Mouse (Mus musculus): Measurements from ENCODE around the gene Kcnq2. TPM values are rescaled to one million over a fixed set of nuclear protein-coding genes. Genes with fewer than 3 reads are reported as not detected.

Kcnq2 gene
- total and polyA plus RNA-seq, 3 experiments = 0.04 TPM; not detected in 2

DNA sequence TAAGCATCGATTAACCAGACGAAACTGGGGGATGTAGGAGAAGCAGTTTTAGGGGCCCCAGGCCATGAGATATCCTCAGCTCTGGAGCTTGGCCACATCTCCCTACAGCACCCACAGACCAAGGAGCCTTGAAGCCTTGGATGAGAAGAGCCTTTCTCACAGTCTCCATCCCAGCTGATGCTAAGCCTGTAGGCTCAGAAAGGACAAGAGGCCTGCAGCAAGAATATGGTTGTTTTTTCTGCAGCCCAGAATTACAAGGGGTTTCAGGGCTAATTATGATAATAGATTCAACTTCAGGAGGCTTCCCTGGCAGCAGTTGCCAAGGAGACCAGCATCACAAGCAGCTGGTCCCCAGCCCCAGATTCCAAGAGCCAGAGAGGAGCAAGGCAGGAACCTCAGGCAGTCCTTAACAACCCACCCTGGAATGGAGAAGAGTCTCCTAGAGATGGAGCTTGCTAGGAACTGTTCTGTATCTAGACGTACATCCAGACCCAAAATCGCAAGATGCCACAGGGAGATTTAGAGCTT, 14.1 kb downstream of the Kcnq2 start:
- no peaks in the 10 kb centered on the region for H3K4me1 ChIP-seq (ENCODE audit: control insufficient read depth in 1 of 2, insufficient read depth in 2 of 2)
- no peaks in the 10 kb centered on the region for H3K79me2 ChIP-seq (replicated peaks; ENCODE audit: control insufficient read depth, extremely low read depth, insufficient read depth, poor library complexity, severe bottlenecking)
- dilution Hi-C loops (cut with MboI; ENCODE audit: extremely low pct_ligation_motif_present, extremely low pct_unique_long_range_greater_than_20kb, low sequenced_read_pairs) = no loop called here
- TF ChIP-seq JUN (IDR thresholded peaks at IDR 0.05; ENCODE audit: insufficient read depth, low read depth, low read length) = no peak
- no peak for TF ChIP-seq CHD2 (IDR thresholded peaks at IDR 0.05; ENCODE audit: low read length)
- no peak for TF ChIP-seq RCOR1 (conservative IDR thresholded peaks at IDR 0.05; ENCODE audit: low read depth, low read length)
- TF ChIP-seq HCFC1 (IDR thresholded peaks at IDR 0.05; ENCODE audit: low read depth, low read length) = no peak
- H3K4me2 ChIP-seq (ENCODE audit: insufficient read depth, low read depth, poor library complexity, severe bottlenecking) = no peak overlapping the region
- peaks cover 99% of the 10 kb centered on the region for H3K27me3 ChIP-seq (replicated peaks)
- no peaks in the 10 kb centered on the region for H3K36me3 ChIP-seq (replicated peaks in 1 of 2; ENCODE audit: control insufficient read depth in 1 of 2, insufficient read depth in 1 of 2, low read length in 1 of 2)
- in situ Hi-C loops (cut with MboI; ENCODE audit: low pct_ligation_motif_present, low pct_unique_long_range_greater_than_20kb, low sequenced_read_pairs) = no loop called here
- H3K27ac ChIP-seq (ENCODE audit: insufficient read depth, low read depth) = no peak overlapping the region
- H3K9ac ChIP-seq (ENCODE audit: insufficient read depth, low read depth) = no peak overlapping the region
- H3K9me3 ChIP-seq (replicated peaks; ENCODE audit: low read length) = no peaks in the 10 kb centered on the region
- no peak for DNase-seq (ENCODE audit: extremely low read depth)
- no peak overlapping the region for H3K4me3 ChIP-seq (replicated peaks in 1 of 3; ENCODE audit: low read depth in 2 of 3, low read length in 2 of 3, poor library complexity in 1 of 3)

DNA sequence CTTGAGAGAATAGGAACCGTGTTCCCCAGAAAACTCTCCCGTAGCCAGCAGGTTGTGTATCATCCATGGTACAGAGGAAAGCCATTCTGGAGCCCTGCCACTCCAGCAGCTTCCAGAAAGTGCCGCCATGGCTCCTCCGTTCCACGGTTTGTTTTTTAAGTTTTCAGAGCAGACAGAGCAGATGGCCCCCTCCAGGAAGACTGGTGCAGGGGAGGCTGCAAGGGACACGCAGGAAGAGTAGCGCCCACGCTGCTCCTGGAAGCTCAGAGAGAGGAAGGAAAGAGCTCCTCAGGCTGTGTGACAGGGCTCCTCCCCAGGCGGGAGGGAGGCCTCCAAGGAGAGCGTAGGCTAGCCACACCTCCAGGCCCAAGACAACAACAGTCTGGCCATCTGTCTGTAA, 15.1 kb downstream of the Kcnq2 start:
- no peak for DNase-seq (ENCODE audit: extremely low read depth)
- no peaks in the 10 kb centered on the region for H3K4me1 ChIP-seq (ENCODE audit: control insufficient read depth in 1 of 2, insufficient read depth in 2 of 2)
- peaks cover 99% of the 10 kb centered on the region for H3K27me3 ChIP-seq (replicated peaks)
- no peak overlapping the region for H3K9ac ChIP-seq (ENCODE audit: insufficient read depth, low read depth)
- H3K36me3 ChIP-seq (replicated peaks in 1 of 2; ENCODE audit: control insufficient read depth in 1 of 2, insufficient read depth in 1 of 2, low read length in 1 of 2) = no peaks in the 10 kb centered on the region
- TF ChIP-seq PAX5 (IDR thresholded peaks at IDR 0.05; ENCODE audit: low read length) (no peak), TCF12 (IDR thresholded peaks at IDR 0.05; ENCODE audit: low read depth, low read length) (no peak), EP300 (IDR thresholded peaks at IDR 0.05; ENCODE audit: low read length) (no peak), CHD1 (IDR thresholded peaks at IDR 0.05; ENCODE audit: low read depth, low read length) (no peak), USF2 (conservative IDR thresholded peaks at IDR 0.05; ENCODE audit: low read depth, low read length) (no peak), POLR2A (IDR thresholded peaks at IDR 0.05; ENCODE audit: low read depth, low read length) (no peak), CHD2 (IDR thresholded peaks at IDR 0.05; ENCODE audit: low read length) (no peak), ZNF384 (IDR thresholded peaks at IDR 0.05; ENCODE audit: low read depth, low read length) (no peak), GABPA (IDR thresholded peaks at IDR 0.05; ENCODE audit: insufficient replicate concordance, low read depth, low read length) (no peak), E2F4 (IDR thresholded peaks at IDR 0.05; ENCODE audit: insufficient replicate concordance, low read depth, low read length) (no peak), MAX (IDR thresholded peaks at IDR 0.05; ENCODE audit: low read length) (no peak), NELFE (IDR thresholded peaks at IDR 0.05; ENCODE audit: low read depth, low read length) (no peak), NRF1 (IDR thresholded peaks at IDR 0.05; ENCODE audit: low read depth, low read length) (no peak), MXI1 (IDR thresholded peaks at IDR 0.05; ENCODE audit: low read depth, low read length) (no peak), BHLHE40 (IDR thresholded peaks at IDR 0.05; ENCODE audit: low read depth, low read length) (no peak), POLR2AphosphoS2 (IDR thresholded peaks at IDR 0.05; ENCODE audit: low read depth, low read length) (no peak)
- H3K9me3 ChIP-seq (replicated peaks; ENCODE audit: low read length) = no peaks in the 10 kb centered on the region
- no peak overlapping the region for H3K4me2 ChIP-seq (ENCODE audit: insufficient read depth, low read depth, poor library complexity, severe bottlenecking)
- no peaks in the 10 kb centered on the region for H3K79me2 ChIP-seq (replicated peaks; ENCODE audit: control insufficient read depth, extremely low read depth, insufficient read depth, poor library complexity, severe bottlenecking)
- no peak overlapping the region for H3K27ac ChIP-seq (ENCODE audit: insufficient read depth, low read depth)
- in situ Hi-C loops (cut with MboI; ENCODE audit: low pct_ligation_motif_present, low pct_unique_long_range_greater_than_20kb, low sequenced_read_pairs) (no loop called here), dilution Hi-C loops (cut with MboI; ENCODE audit: extremely low pct_ligation_motif_present, extremely low pct_unique_long_range_greater_than_20kb, low sequenced_read_pairs) (no loop called here)
- no peak overlapping the region for H3K4me3 ChIP-seq (replicated peaks in 1 of 3; ENCODE audit: low read depth in 2 of 3, low read length in 2 of 3, poor library complexity in 1 of 3)

All from CH12.LX (cell line).